Mouse (Mus musculus) v-Abl transformed pro-B cells (cell line): Measurements from ENCODE around the gene Gprin1.
"Not testable (repeated sequence)": the region's sequence is repeated elsewhere in the genome, so short reads cannot be mapped to it uniquely, and the experiment has no call there.

Experiments
- in situ Hi-C, 2 experiments: fragments of 400-800 bp; cut with MboI; formaldehyde crosslinking; loops; one replicate each; pipeline ENCODE4 v1.15.1; 2025; ENCODE audit not compliant: unreplicated experiment in 2 of 2

The Gprin1 gene

GRCm38 (mm10) chr13:54749864-54750411 is at the start of gene Gprin1:
Gene Gprin1 (minus strand): TSS chr13:54749874.
- in situ Hi-C loops = loop anchor here in 1 of 2 experiments (25.0 kb wide), 1 partner anchor 963 kb away; no protein-coding TSS in a partner anchor

DNA sequence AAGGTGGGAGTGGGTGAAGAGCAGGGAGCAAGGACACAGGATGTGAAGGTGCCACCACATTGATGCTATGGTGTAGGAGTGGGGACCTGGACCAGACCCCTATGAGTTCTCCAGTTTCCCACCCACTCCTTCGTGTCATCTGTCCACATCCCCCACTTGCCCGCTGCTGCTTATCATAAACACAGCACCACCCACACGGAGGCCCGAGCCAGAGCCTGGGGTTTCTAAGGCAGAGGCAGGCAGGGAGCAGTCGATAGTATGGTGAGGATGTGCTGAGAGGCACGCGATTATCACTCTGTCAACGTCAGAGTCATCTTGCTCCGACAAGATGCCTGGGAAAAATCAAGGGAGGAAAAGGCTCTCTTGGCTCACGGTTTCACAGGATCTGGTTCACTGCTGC is 49.1 kb upstream of the Gprin1 start:
- in situ Hi-C loops = loop anchor here (5.0 kb wide), 2 partner anchors 279 to 379 kb away; no protein-coding TSS in a partner anchor

GRCm38 (mm10) chr13:54797861-54798643 is 48.4 kb upstream of the Gprin1 start:
- in situ Hi-C loops = loop anchor here (5.0 kb wide), 2 partner anchors 279 to 379 kb away; no protein-coding TSS in a partner anchor

GRCm38 (mm10) chr13:54797356-54797755 is 47.7 kb upstream of the Gprin1 start:
- in situ Hi-C loops = loop anchor here (5.0 kb wide), 2 partner anchors 280 to 380 kb away; no protein-coding TSS in a partner anchor

- in situ Hi-C loops = loop anchor here (5.0 kb wide), 2 partner anchors 282 to 382 kb away; no protein-coding TSS in a partner anchor
These were observed 45.2 kb upstream of the Gprin1 start for GRCm38 (mm10) chr13:54794843-54795242.

DNA sequence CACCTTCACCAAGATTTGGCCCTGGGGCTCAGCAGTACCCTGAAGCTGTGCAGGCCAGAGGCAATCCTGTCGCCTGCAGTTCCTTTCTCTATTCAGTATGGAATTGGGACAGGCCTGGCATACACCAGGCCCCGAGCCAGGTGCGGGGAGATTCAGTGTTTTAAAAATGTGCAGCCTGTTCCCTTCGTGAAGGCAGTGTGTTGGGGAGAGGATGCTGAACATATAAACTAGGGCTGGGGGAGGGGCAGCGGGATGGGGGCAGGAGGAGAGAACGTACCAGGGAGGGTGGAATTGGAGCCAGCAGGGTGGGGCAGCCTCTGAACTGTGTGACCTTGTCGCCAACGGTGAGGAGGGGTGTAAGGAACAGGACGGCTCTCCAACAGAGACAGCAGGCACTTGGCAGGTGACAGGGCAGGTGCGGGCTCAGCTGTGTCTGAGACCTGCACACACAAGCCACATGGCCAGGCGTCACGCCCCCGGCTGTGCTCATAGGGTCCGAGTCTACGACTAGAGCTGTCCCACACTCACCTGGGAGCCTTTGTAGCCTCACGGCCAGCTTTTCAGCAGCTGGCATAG is 44.4 kb upstream of the Gprin1 start:
- in situ Hi-C loops = no loop called here

DNA sequence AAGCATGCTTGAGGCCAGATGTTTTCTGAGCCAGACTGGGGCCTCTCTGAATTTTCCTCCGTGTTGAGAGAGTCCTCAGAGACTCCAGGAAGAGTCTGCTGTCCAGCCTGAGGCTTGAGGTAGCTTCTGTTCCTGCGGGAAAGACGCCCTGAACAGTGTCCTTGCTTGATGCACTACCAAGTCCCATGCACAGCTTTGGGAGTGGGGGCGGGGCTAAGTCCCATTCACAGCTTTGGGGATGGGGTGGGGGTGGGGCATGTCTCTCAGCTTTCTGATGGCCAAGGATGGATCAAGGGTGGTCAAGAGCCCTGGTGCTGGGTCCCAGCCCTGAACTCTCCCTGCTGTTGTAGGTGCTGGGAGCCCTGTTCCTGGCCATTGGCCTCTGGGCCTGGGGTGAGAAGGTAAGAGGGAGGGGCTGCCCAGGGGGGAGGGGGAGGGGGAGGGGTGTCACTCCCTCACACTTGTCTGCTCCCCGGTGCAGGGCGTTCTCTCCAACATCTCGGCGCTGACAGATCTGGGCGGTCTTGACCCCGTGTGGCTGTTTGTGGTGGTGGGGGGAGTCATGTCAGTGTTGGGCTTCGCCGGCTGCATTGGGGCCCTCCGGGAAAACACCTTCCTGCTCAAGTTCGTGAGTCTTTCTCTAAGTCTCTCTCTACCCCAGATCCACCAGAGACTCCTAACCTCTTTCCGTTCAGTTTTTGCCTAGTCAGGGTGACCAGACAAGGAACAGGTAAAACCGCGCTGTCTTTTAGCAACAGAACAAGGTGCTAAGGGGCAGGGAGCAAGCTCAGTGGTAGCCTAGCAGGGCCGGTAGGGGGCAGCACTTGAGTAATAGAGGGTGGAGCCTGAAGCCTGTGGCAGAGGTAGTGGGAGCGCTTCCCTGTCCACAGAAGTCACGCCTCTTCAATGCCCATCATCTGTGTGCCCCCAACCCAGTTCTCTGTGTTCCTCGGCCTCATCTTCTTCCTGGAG is 42.9 kb upstream of the Gprin1 start:
- in situ Hi-C loops = no loop called here

DNA sequence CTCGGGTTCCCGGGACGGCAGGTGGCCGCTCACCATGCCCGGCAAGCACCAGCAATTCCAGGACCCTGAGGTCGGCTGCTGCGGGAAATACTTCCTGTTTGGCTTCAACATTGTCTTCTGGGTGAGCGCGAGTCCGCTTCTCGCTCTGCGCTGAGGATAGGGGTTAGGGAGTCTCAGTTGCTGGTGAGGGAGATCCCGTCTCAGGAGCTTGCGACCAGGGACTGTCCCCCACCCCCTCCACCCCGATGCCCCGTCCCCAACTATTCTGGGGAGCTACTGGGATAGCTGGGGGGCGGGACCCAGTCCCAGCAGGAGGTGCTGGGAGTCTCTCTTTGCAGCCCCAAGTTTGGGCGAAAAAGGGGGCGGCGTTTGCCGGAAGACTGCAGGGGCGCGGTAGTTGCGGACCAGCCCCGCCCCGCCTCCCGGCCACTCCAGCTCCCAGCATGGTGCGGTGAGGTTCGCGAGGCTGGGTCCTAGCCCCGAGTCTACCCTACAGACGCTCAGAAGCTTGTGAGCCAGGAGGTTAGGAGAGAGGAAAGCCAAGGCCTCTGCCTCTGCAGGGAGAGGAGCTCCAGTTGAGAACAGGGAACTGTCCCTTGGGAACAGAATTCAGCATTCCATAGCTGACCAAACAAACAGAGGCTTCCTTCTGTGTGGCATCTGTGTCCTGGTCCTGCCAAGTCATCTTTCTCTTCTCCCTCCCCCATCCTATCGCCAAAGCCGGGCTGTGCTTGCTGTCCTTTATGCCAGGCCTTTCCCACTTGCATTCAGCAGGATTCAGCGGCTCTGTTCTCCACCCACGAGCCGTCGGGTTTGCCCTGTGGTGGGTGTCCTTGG is 40.1 kb upstream of the Gprin1 start:
- in situ Hi-C loops = no loop called here

DNA sequence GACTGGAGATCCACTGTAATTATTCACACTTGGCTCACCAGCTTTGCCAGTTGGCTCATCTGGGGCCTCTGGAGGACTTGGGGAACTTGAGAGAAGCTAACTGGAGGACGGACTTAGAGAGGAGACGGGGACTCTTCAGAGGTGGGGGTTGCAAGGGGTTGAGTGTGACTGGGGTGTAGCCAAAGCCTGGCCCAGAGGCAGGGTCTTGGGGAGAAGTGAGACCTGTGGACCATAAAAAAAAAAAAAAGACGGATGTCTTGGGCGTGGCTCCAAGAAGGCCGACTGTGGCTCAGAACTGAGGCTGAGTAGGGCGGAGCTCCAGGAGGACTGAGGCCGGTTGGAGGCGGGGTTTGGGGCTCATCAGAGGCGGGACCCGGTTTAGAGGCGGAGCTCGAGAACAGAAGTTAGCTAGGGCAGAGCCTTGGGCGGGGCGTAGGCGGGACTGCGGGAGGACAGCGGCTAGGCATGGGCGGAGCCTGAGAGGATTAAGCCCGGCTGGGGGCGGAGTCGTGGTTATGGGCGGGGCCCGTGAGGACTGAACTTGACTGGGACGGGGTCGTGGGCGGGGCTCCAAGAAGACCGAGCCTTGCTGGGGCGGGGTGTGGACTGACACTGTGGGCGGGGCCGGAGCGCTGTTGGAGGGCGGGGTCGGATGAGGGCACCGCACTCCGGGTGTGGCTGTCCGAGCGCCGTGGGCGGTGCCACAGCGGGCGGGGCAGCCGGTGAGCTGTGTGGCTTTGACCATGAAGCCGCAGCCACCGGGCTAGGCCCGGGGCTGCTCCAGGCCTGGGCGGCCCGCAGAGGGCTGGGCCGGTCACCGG is 39.3 kb upstream of the Gprin1 start, which contains the start of gene Tspan17:
Gene Tspan17, plus strand, starts transcription at position 638 of the 821 bp plus-strand sequence.
- in situ Hi-C loops = no loop called here

DNA sequence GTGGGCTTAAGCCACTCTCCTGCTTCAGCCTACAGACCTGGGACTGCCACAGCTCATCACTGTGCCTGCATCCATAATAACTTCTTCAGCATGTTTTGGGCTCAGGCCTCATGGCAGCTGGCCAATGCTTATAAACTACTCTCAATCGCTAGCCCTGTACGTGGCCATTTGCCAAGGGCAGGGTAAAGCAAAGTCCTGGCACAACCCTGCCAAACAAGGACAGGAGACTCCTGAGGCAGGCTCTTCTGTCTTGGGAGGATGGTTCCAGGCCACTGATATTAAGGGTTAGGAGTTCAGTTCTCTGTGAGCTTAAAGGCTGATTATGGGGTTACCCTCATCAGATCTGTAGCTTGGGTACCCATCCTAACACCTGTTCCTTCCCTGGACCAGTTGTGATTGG is 37.9 kb upstream of the Gprin1 start:
- in situ Hi-C loops = not testable (repeated sequence)

DNA sequence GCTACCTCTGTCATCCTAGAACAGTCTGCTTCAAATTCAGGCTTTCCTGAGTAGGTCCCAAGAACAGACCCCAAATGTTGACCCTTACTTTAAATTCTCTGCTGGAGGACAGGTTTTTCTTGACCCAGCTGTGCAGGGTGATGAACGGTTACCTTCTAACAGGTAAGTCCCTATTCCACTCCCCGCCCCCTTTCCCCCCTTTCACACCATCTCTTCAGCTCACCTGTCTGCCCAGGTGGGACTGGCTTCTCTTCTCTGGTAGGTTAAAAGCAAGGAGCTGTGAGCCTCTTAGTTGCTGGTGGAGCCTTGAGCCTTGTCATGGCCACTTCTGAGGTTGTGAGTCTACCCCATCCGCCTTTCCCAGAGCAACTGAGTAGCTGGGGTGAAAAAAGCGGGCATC is 34.0 kb upstream of the Gprin1 start, which contains the start of gene Eif4e1b:
Gene Eif4e1b, plus strand, starts transcription at position 301 of the 400 bp plus-strand sequence.
- in situ Hi-C loops = no loop called here

DNA sequence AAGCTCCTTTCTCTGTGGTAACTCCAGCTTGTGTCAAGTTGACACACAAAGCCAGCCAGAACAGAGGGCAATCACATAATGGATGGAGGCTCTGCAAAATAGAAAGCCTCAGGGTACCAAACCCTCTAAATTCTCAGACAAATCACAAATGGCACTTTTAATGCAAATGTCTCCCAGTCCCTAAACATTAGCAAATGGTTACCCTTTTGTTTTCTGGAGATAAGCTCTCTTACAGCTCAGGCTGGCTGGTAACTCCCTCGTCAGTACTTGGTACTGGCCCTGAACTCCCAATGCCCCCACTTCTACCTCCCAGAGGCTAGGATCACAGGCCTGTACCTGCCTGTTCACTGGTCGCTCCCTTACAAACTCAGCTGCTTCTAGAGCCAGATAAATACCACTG is 33.6 kb upstream of the Gprin1 start:
- in situ Hi-C loops = no loop called here

DNA sequence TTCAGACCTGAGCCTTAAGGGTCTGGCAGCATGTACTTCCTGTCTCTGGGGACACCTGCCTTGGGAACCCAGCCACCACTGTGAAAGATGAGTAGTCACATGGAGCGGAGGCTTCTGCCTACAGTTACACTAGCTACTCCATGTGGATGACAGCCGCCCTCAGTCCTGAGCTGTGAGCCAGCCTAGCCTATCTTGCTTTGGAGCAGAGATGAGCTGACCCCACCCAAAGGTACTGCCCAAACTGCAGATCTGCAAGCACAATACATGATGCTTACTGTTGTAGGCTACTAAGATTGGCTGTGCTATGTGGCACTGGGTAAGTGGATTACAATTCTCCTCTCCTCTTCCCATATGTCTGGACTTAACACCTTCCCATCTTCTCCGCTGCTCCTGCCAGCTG is 31.4 kb upstream of the Gprin1 start:
- in situ Hi-C loops = no loop called here

DNA sequence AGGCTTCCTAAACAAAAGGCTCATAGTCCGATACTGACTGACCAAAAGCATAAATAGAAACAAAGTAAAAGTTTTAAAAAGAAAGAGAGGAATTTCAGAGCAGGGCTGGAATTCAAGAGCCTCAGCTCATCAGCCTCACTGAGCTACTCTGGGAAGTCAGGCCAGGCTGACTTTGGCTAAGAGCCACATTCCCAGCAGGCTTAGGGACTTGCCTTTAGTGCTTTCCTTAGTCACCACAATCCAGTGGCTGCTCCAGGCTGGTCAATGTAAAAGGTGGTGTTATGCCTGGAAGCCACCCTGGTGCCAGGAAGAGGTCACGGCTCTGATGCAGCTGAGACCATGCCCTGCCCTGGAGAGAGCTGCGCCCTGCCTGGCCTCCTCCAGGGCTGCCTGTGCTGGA is 30.9 kb upstream of the Gprin1 start:
- in situ Hi-C loops = no loop called here

DNA sequence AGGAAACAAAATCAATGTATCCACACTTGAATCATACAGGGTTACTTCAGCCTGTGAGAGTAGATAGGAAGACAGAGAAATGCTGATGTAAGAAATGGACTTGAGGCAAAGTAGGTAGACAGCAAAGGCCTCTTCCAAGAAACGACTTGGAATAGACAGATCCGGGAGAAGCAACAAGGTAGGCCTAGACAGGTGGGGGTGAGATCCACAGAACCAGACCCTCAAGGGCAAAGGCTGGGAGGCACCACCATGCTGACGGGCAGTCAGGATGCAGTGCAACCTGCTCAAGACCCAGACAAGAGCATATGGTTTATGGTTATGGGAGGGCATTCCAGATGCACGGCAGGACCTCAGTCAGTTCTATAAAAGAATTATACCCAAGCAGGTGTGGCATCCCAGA is 17.3 kb upstream of the Gprin1 start:
- in situ Hi-C loops = no loop called here

- in situ Hi-C loops = no loop called here
These were observed 16.6 kb upstream of the Gprin1 start, which contains the start of gene Sncb for GRCm38 (mm10) chr13:54766192-54766768. Gene Sncb (minus strand): TSS chr13:54766595.

DNA sequence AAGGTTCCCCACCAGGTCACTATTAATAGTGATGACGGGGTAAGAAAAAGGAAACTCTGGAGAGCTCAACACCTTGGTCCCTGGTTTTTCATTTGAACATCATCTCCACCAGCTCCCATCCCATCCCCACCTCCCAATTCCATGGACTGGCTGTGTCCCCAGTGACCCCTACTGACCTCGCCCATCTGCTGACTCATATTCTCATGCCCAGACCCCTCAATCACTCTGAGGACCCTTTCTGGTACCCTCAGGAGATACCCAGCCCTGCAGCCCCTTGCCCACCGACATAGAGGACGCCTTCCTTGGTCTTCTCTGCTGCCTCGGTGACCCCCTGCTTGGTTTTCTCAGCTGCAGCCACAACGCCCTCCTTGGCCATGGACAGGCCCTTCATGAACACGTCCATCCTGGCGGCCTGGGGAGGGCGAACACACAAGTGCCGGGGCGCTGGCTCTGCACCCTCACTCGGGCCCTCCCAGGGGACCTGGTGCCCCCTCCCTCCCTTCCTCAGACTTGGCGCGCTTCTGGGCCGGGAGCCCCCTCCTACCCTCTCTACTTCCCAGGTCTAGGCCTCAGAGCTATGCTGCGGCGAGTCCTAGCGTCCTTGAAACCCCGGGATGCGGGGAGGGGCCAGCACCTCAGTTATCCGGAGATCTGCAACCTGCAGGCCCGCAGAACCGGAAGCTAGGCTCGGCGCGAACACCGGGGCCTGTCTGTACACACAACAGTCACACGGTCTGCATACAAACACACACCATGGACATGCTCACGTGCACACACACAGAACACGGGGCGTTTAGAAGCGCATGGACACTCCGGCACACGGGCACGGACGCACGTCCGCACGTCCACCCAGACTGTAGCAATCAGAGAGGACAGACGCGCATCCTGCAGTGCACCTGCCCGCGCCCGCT is 15.9 kb upstream of the Gprin1 start:
- in situ Hi-C loops = no loop called here
